Mouse (Mus musculus): Measurements from ENCODE around the gene Fkbp1b. TPM values are rescaled to one million over a fixed set of nuclear protein-coding genes. Genes with fewer than 3 reads are reported as not detected.
"Not testable (repeated sequence)": the region's sequence is repeated elsewhere in the genome, so short reads cannot be mapped to it uniquely, and the experiment has no call there.

The Fkbp1b gene
- polyA plus RNA-seq, 1 experiment from 2014 or later = 3.6 TPM

DNA sequence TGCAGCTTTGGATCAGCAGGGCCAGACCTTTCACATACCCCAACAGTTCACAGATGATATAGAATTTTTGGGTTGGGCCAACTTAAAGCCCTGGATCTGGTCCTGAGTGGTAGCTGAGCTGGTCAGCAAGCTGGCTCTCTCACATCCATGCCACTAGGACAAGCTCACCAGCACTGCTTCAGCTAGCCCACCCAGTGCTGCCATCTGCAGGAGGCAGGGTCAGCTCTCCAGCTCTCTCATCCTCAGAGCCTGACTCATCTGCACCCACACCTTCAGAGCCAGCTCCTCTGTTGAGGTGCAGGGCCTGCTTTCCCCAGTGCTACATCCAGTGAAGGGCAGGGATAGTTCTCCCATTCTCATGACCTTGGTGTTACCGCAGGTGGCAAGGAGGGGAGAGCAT is 47.7 kb downstream of the Fkbp1b start:
- WGBS (ENCODE audit: insufficient replicate concordance) = 57% methylated on average over 1 of the region's 1 CpGs
- no peak for ATAC-seq (ENCODE audit: low read depth)
- no peak overlapping the region for H3K4me3 ChIP-seq (ENCODE audit: low read depth, low read length)

GRCm38 (mm10) chr12:4788128-4788527 is 53.3 kb downstream of the Fkbp1b start:
- not testable (repeated sequence) for H3K4me3 ChIP-seq (ENCODE audit: low read depth, low read length); H3K9ac ChIP-seq (ENCODE audit: low read depth, low read length); H3K9me3 ChIP-seq (replicated peaks; ENCODE audit: control insufficient read depth, low read length); H3K4me2 ChIP-seq (ENCODE audit: low read depth, low read length); H3K4me1 ChIP-seq (ENCODE audit: control insufficient read depth, low read depth, low read length); H3K36me3 ChIP-seq (ENCODE audit: control insufficient read depth, insufficient read depth); H3K27ac ChIP-seq (ENCODE audit: low read length); ATAC-seq (ENCODE audit: low read depth); H3K27me3 ChIP-seq (ENCODE audit: control insufficient read depth, insufficient read depth, low read depth, low read length)
- WGBS (ENCODE audit: insufficient replicate concordance) = 83% methylated on average over 25 of the region's 25 CpGs

More for the DNA sequence above, 47.7 kb downstream of the Fkbp1b start:
- no peaks in the 10 kb centered on the region for H3K27me3 ChIP-seq (ENCODE audit: control insufficient read depth, insufficient read depth, low read depth, low read length)
- H3K36me3 ChIP-seq (ENCODE audit: control insufficient read depth, insufficient read depth) = no peaks in the 10 kb centered on the region
- H3K27ac ChIP-seq (ENCODE audit: low read length) = no peak overlapping the region
- no peaks in the 10 kb centered on the region for H3K4me1 ChIP-seq (ENCODE audit: control insufficient read depth, low read depth, low read length)
- no peak overlapping the region for H3K4me2 ChIP-seq (ENCODE audit: low read depth, low read length)
- H3K9me3 ChIP-seq (replicated peaks; ENCODE audit: control insufficient read depth, low read length) = no peaks in the 10 kb centered on the region
- H3K9ac ChIP-seq (ENCODE audit: low read depth, low read length) = no peak overlapping the region

GRCm38 (mm10) chr12:4784466-4784865 is 56.9 kb downstream of the Fkbp1b start:
- 54% methylated on average over 2 of the region's 2 CpGs for WGBS (ENCODE audit: insufficient replicate concordance)
- no peak overlapping the region for H3K4me3 ChIP-seq (ENCODE audit: low read depth, low read length)
- H3K27ac ChIP-seq (ENCODE audit: low read length) = no peak overlapping the region
- no peak overlapping the region for H3K4me2 ChIP-seq (ENCODE audit: low read depth, low read length)
- no peaks in the 10 kb centered on the region for H3K36me3 ChIP-seq (ENCODE audit: control insufficient read depth, insufficient read depth)
- no peaks in the 10 kb centered on the region for H3K27me3 ChIP-seq (ENCODE audit: control insufficient read depth, insufficient read depth, low read depth, low read length)
- ATAC-seq (ENCODE audit: low read depth) = no peak
- H3K9me3 ChIP-seq (replicated peaks; ENCODE audit: control insufficient read depth, low read length) = no peaks in the 10 kb centered on the region
- no peaks in the 10 kb centered on the region for H3K4me1 ChIP-seq (ENCODE audit: control insufficient read depth, low read depth, low read length)
- no peak overlapping the region for H3K9ac ChIP-seq (ENCODE audit: low read depth, low read length)

GRCm38 (mm10) chr12:4783598-4783997 is 57.8 kb downstream of the Fkbp1b start:
- 56% methylated on average over 5 of the region's 5 CpGs for WGBS (ENCODE audit: insufficient replicate concordance)
- Histone ChIP-seq H3K36me3 (ENCODE audit: control insufficient read depth, insufficient read depth) (no peaks in the 10 kb centered on the region), H3K9ac (ENCODE audit: low read depth, low read length) (no peak overlapping the region), H3K4me2 (ENCODE audit: low read depth, low read length) (no peak overlapping the region), H3K4me3 (ENCODE audit: low read depth, low read length) (no peak overlapping the region), H3K27ac (ENCODE audit: low read length) (no peak overlapping the region), H3K9me3 (replicated peaks; ENCODE audit: control insufficient read depth, low read length) (no peaks in the 10 kb centered on the region), H3K4me1 (ENCODE audit: control insufficient read depth, low read depth, low read length) (no peaks in the 10 kb centered on the region), H3K27me3 (ENCODE audit: control insufficient read depth, insufficient read depth, low read depth, low read length) (no peaks in the 10 kb centered on the region)
- ATAC-seq (ENCODE audit: low read depth) = no peak

Other genes with a start within 250 kb of the Fkbp1b start
- 18.8 and 19.2 TPM in 2 replicates for gene Itsn2, start 249.0 kb downstream of the Fkbp1b start, polyA plus RNA-seq (2015; fragmentation: Nextera tagmentation; extraction: Ambion mirVana)
- not detected in 2 replicates for gene Gm3625, start 248.7 kb downstream of the Fkbp1b start, polyA plus RNA-seq (2015; fragmentation: Nextera tagmentation; extraction: Ambion mirVana)
- 0.04 TPM in 1 of 2 replicates, not detected in the other for gene Fam228a, start 103.2 kb downstream of the Fkbp1b start, polyA plus RNA-seq (2015; fragmentation: Nextera tagmentation; extraction: Ambion mirVana)
- 0.47 and 0.76 TPM in 2 replicates for gene Pfn4, start 72.6 kb downstream of the Fkbp1b start, polyA plus RNA-seq (2015; fragmentation: Nextera tagmentation; extraction: Ambion mirVana)
- gene Fam228b, start 72.3 kb downstream of the Fkbp1b start, polyA plus RNA-seq (2015; fragmentation: Nextera tagmentation; extraction: Ambion mirVana) = 0.42 and 0.85 TPM in 2 replicates
- gene Sf3b6, start 24.0 kb downstream of the Fkbp1b start, polyA plus RNA-seq (2015; fragmentation: Nextera tagmentation; extraction: Ambion mirVana) = 80.2 and 83.3 TPM in 2 replicates
- gene Wdcp, start 1.7 kb upstream of the Fkbp1b start, polyA plus RNA-seq (2015; fragmentation: Nextera tagmentation; extraction: Ambion mirVana) = 8.8 and 10.2 TPM in 2 replicates
- 60.8 and 63.3 TPM in 2 replicates for gene Mfsd2b, start 32.8 kb upstream of the Fkbp1b start, polyA plus RNA-seq (2015; fragmentation: Nextera tagmentation; extraction: Ambion mirVana)
- 20.9 and 23.2 TPM in 2 replicates for gene Ubxn2a, start 66.1 kb upstream of the Fkbp1b start, polyA plus RNA-seq (2015; fragmentation: Nextera tagmentation; extraction: Ambion mirVana)
- gene Atad2b, start 75.8 kb upstream of the Fkbp1b start, polyA plus RNA-seq (2015; fragmentation: Nextera tagmentation; extraction: Ambion mirVana) = 3.8 TPM in 2 replicates

All from liver, embryonic 16.5 days (tissue).